Mouse (Mus musculus): ENCODE data around the gene Cxcl10. TPM values are rescaled to one million over a fixed set of nuclear protein-coding genes. Genes with fewer than 3 reads are reported as not detected.

Gene Cxcl10
- polyA plus RNA-seq, 1 experiment from 2014 or later, result 16.5 TPM

DNA sequence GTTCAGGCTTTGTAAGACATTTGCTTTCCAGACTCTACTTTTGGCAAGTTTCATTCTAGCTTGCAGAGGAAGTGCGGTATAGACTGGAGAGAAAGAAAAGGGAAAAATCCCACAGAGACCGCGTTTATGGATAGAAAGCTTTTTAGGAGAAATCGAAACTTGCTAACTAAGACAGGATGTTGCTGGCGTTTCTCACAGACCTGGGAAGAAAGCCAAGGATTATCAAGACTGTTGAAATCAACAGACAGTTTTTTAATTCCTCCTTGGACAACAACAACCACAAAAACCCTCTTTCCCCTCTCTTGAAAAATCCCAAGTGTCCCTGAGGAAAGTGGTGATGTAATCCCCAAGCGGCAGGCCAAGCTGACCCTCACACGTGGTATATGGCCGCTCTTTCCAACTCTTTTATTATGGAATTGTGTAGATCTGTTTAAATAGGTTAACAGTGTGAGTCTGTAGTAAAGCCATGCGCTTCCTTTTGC is 16.3 kb downstream of the Cxcl10 start:
- Histone ChIP-seq H3K4me2 (ENCODE audit: low read depth, low read length) (peak overlapping the region; percentile 46), H3K27ac (ENCODE audit: low read length) (peak overlapping the region; percentile 73), H3K4me3 (ENCODE audit: low read length) (peak overlapping the region; percentile 22), H3K9me3 (replicated peaks; ENCODE audit: control insufficient read depth, low read length) (no peaks in the 10 kb centered on the region), H3K9ac (ENCODE audit: low read length) (no peak overlapping the region), H3K36me3 (ENCODE audit: control insufficient read depth, insufficient read depth) (no peaks in the 10 kb centered on the region), H3K27me3 (ENCODE audit: control insufficient read depth, insufficient read depth, low read length) (no peaks in the 10 kb centered on the region), H3K4me1 (ENCODE audit: control insufficient read depth, insufficient read depth, low read length) (no peaks in the 10 kb centered on the region)
- ATAC-seq (replicated peaks; ENCODE audit: extremely low read depth, insufficient read depth, low FRiP score), result peak; percentile 69
- WGBS, result 50% methylated on average over 9 of the region's 9 CpGs

- Histone ChIP-seq H3K4me2 (ENCODE audit: low read depth, low read length) (peak within 1 kb of the TSS; percentile 46), H3K36me3 (ENCODE audit: control insufficient read depth, insufficient read depth) (no peaks in the 10 kb centered on the region), H3K4me1 (ENCODE audit: control insufficient read depth, insufficient read depth, low read length) (no peaks in the 10 kb centered on the region), H3K27me3 (ENCODE audit: control insufficient read depth, insufficient read depth, low read length) (no peaks in the 10 kb centered on the region), H3K9me3 (replicated peaks; ENCODE audit: control insufficient read depth, low read length) (no peaks in the 10 kb centered on the region), H3K4me3 (ENCODE audit: low read length) (peak within 1 kb of the TSS; percentile 22), H3K9ac (ENCODE audit: low read length) (no peak within 1 kb of the TSS), H3K27ac (ENCODE audit: low read length) (peak within 1 kb of the TSS; percentile 73)
- 82% methylated on average over 17 of the region's 17 CpGs for WGBS
- ATAC-seq (replicated peaks; ENCODE audit: extremely low read depth, insufficient read depth, low FRiP score), result peak; percentile 52; the same call in 1 of the 2 replicates
Observed at GRCm38 (mm10) chr5:92331635-92332338, 16.9 kb downstream of the Cxcl10 start, which contains the start of gene Art3. Gene Art3 (plus strand): TSS chr5:92331827.

- H3K4me2 ChIP-seq (ENCODE audit: low read depth, low read length), result no peak overlapping the region
- no peak overlapping the region for H3K4me3 ChIP-seq (ENCODE audit: low read length)
- no peak overlapping the region for H3K9ac ChIP-seq (ENCODE audit: low read length)
- no peaks in the 10 kb centered on the region for H3K4me1 ChIP-seq (ENCODE audit: control insufficient read depth, insufficient read depth, low read length)
- no peak overlapping the region for H3K27ac ChIP-seq (ENCODE audit: low read length)
- no peaks in the 10 kb centered on the region for H3K36me3 ChIP-seq (ENCODE audit: control insufficient read depth, insufficient read depth)
- H3K9me3 ChIP-seq (replicated peaks; ENCODE audit: control insufficient read depth, low read length), result no peaks in the 10 kb centered on the region
- no peaks in the 10 kb centered on the region; the same call in 1 of the 2 replicates for H3K27me3 ChIP-seq (ENCODE audit: control insufficient read depth, insufficient read depth, low read length)
- 84% methylated on average over 12 of the region's 12 CpGs for WGBS
- ATAC-seq (replicated peaks; ENCODE audit: extremely low read depth, insufficient read depth, low FRiP score), result no peak
Observed at GRCm38 (mm10) chr5:92331122-92331521, 17.6 kb downstream of the Cxcl10 start.

DNA sequence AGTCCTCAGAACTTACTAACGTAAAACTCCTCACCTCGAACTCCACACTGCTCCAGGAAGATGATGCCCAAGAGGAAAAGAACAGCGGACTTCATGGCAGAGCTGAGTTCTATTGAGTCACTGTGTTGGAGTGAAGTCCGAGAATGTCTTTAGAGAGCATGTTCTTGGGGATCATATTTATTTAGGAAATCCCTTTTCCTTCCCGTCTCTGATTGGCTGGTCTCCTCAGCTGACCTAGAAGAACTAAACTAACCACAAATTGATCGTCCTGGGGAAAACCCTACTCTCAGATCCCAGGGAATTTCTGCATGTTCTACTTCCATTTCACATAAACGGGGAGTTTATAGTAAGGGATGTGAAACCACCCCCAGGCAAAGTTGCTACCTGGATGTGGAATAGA is 20.8 kb downstream of the Cxcl10 start, which contains the start of gene Cxcl9:
TSS of gene Cxcl9 (minus strand) at position 151 of the 400 bp plus-strand sequence.
- WGBS, result 79% methylated on average over 7 of the region's 7 CpGs
- Histone ChIP-seq H3K27me3 (ENCODE audit: control insufficient read depth, insufficient read depth, low read length) (no peaks in the 10 kb centered on the region; the same call in 1 of the 2 replicates), H3K9ac (ENCODE audit: low read length) (no peak within 1 kb of the TSS), H3K27ac (ENCODE audit: low read length) (no peak within 1 kb of the TSS), H3K4me1 (ENCODE audit: control insufficient read depth, insufficient read depth, low read length) (peaks cover 4% of the 10 kb centered on the region), H3K9me3 (replicated peaks; ENCODE audit: control insufficient read depth, low read length) (no peaks in the 10 kb centered on the region), H3K4me2 (ENCODE audit: low read depth, low read length) (no peak within 1 kb of the TSS), H3K4me3 (ENCODE audit: low read length) (no peak within 1 kb of the TSS), H3K36me3 (ENCODE audit: control insufficient read depth, insufficient read depth) (no peaks in the 10 kb centered on the region)
- no peak for ATAC-seq (replicated peaks; ENCODE audit: extremely low read depth, insufficient read depth, low FRiP score)

DNA sequence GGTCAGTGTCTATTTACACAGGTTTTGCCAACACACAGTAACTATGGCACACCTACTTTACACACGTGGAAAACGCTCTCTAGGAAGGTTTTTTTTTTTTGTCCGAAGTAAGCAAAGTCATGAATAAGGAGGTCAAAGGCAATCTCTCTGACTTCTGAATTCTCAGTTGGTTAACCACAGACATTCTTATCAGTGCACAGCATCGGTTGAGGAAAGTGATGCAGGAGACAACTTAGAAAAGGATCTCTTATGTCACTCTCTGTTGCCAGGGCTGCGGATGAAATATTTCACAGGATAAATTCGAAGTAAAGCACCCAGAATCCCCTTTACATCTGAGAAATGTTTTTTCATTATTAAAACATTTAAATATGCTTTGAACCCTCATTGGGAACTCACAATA is 21.3 kb downstream of the Cxcl10 start:
- 73% methylated on average over 6 of the region's 6 CpGs for WGBS
- no peak overlapping the region for H3K4me3 ChIP-seq (ENCODE audit: low read length)
- H3K27ac ChIP-seq (ENCODE audit: low read length), result no peak overlapping the region
- H3K27me3 ChIP-seq (ENCODE audit: control insufficient read depth, insufficient read depth, low read length), result no peaks in the 10 kb centered on the region; the same call in 1 of the 2 replicates
- ATAC-seq (replicated peaks; ENCODE audit: extremely low read depth, insufficient read depth, low FRiP score), result no peak
- H3K4me1 ChIP-seq (ENCODE audit: control insufficient read depth, insufficient read depth, low read length), result peaks cover 6% of the 10 kb centered on the region
- no peak overlapping the region for H3K9ac ChIP-seq (ENCODE audit: low read length)
- no peaks in the 10 kb centered on the region for H3K36me3 ChIP-seq (ENCODE audit: control insufficient read depth, insufficient read depth)
- no peaks in the 10 kb centered on the region for H3K9me3 ChIP-seq (replicated peaks; ENCODE audit: control insufficient read depth, low read length)
- no peak overlapping the region for H3K4me2 ChIP-seq (ENCODE audit: low read depth, low read length)

DNA sequence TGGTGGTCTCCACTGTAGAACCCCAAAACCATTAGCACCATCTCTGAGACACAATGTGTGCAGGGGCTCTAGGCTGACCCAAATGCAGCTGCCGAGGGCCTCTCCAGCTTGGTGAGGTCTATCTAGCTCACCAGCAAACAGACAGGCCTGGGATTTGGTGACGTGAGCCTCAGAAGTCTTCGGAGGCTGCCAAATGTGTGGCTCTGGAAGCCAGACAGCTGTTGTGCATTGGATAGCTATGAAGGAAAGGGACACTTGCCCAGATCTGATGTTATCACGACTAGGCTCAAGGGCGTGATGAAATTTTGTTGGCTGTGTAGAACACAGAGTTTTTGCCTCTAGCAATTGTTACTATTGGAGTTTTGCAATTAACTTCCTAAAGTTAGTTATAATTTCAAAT is 25.4 kb downstream of the Cxcl10 start:
- H3K4me3 ChIP-seq (ENCODE audit: low read length), result no peak overlapping the region
- H3K27ac ChIP-seq (ENCODE audit: low read length), result no peak overlapping the region
- no peak overlapping the region for H3K9ac ChIP-seq (ENCODE audit: low read length)
- ATAC-seq (replicated peaks; ENCODE audit: extremely low read depth, insufficient read depth, low FRiP score), result peak; percentile 75
- H3K4me2 ChIP-seq (ENCODE audit: low read depth, low read length), result no peak overlapping the region
- no peaks in the 10 kb centered on the region for H3K36me3 ChIP-seq (ENCODE audit: control insufficient read depth, insufficient read depth)
- no peaks in the 10 kb centered on the region for H3K9me3 ChIP-seq (replicated peaks; ENCODE audit: control insufficient read depth, low read length)
- WGBS, result 35% methylated on average over 5 of the region's 5 CpGs
- no peaks in the 10 kb centered on the region; the same call in 1 of the 2 replicates for H3K27me3 ChIP-seq (ENCODE audit: control insufficient read depth, insufficient read depth, low read length)
- H3K4me1 ChIP-seq (ENCODE audit: control insufficient read depth, insufficient read depth, low read length), result peaks cover 6% of the 10 kb centered on the region

DNA sequence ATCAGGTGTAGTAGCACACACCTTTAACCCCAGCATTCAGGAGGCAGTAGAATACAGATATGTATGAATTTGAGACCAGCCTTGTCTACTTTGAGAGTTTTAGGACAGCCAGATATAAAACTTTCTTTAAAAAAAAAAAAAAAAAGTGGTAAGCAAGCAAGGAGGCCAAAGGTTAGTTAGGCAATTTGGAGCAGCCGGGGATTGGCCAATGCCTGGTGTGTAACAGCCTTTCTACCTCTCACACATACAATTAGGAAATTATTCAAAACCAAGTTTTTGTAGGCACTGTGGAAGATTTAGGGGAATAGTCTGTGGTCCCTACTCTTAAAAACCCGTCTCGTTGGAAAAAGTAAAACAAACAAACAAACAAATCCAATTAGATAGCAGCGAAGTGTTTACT is 26.1 kb downstream of the Cxcl10 start:
- Histone ChIP-seq H3K4me3 (ENCODE audit: low read length) (no peak overlapping the region), H3K4me1 (ENCODE audit: control insufficient read depth, insufficient read depth, low read length) (peaks cover 6% of the 10 kb centered on the region), H3K9ac (ENCODE audit: low read length) (no peak overlapping the region), H3K9me3 (replicated peaks; ENCODE audit: control insufficient read depth, low read length) (no peaks in the 10 kb centered on the region), H3K27ac (ENCODE audit: low read length) (no peak overlapping the region), H3K4me2 (ENCODE audit: low read depth, low read length) (no peak overlapping the region), H3K27me3 (ENCODE audit: control insufficient read depth, insufficient read depth, low read length) (no peaks in the 10 kb centered on the region; the same call in 1 of the 2 replicates), H3K36me3 (ENCODE audit: control insufficient read depth, insufficient read depth) (no peaks in the 10 kb centered on the region)
- no peak for ATAC-seq (replicated peaks; ENCODE audit: extremely low read depth, insufficient read depth, low FRiP score)
- 81% methylated on average over 4 of the region's 4 CpGs for WGBS

- Histone ChIP-seq H3K4me2 (ENCODE audit: low read depth, low read length) (no peak overlapping the region), H3K4me3 (ENCODE audit: low read length) (no peak overlapping the region), H3K36me3 (ENCODE audit: control insufficient read depth, insufficient read depth) (no peaks in the 10 kb centered on the region), H3K27me3 (ENCODE audit: control insufficient read depth, insufficient read depth, low read length) (no peaks in the 10 kb centered on the region; the same call in 1 of the 2 replicates), H3K27ac (ENCODE audit: low read length) (no peak overlapping the region), H3K9ac (ENCODE audit: low read length) (no peak overlapping the region), H3K4me1 (ENCODE audit: control insufficient read depth, insufficient read depth, low read length) (peaks cover 6% of the 10 kb centered on the region), H3K9me3 (replicated peaks; ENCODE audit: control insufficient read depth, low read length) (no peaks in the 10 kb centered on the region)
- no peak for ATAC-seq (replicated peaks; ENCODE audit: extremely low read depth, insufficient read depth, low FRiP score)
- 62% methylated on average over 8 of the region's 8 CpGs for WGBS
Observed at GRCm38 (mm10) chr5:92321631-92322400, 26.9 kb downstream of the Cxcl10 start.

DNA sequence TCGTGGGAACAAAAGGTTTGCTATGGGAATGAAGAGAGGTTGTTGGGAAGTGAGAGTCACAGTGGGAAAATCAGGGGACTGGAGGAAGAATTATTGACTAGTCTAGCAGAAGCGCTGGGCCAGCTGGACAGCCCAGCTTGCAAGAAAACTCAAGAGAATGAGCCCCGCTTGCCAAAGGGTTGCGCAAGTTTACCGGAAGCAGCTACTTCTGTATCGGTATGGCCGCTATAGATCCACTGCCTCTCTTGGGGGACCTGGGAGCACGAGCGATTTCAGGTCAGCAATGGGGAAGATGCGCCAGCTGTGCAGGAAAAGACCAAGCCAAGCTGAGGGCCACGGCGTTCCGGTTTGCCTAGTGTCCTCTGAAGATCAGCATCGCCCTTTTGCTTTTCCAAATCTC is 30.1 kb downstream of the Cxcl10 start:
- no peak for ATAC-seq (replicated peaks; ENCODE audit: extremely low read depth, insufficient read depth, low FRiP score)
- 88% methylated on average over 14 of the region's 14 CpGs for WGBS
- no peaks in the 10 kb centered on the region for H3K36me3 ChIP-seq (ENCODE audit: control insufficient read depth, insufficient read depth)
- H3K27me3 ChIP-seq (ENCODE audit: control insufficient read depth, insufficient read depth, low read length), result no peaks in the 10 kb centered on the region
- no peaks in the 10 kb centered on the region for H3K9me3 ChIP-seq (replicated peaks; ENCODE audit: control insufficient read depth, low read length)
- no peak overlapping the region for H3K9ac ChIP-seq (ENCODE audit: low read length)
- H3K4me3 ChIP-seq (ENCODE audit: low read length), result no peak overlapping the region
- no peak overlapping the region for H3K27ac ChIP-seq (ENCODE audit: low read length)
- H3K4me1 ChIP-seq (ENCODE audit: control insufficient read depth, insufficient read depth, low read length), result peaks cover 6% of the 10 kb centered on the region
- no peak overlapping the region for H3K4me2 ChIP-seq (ENCODE audit: low read depth, low read length)
